Mouse (Mus musculus) heart, adult 2 months (tissue): ENCODE results near the gene Pdcd2l. TPM values are rescaled to one million over a fixed set of nuclear protein-coding genes. Genes with fewer than 3 reads are reported as not detected.
A peak's percentile ranks its signal among the peaks of the same experiment; 100 is the strongest.

Source experiments
- DNase-seq, 2 experiments: peaks; one replicate each; pipeline ENCODE4 v3.0.0; 2021
- H3K27ac ChIP-seq: fragments of 200-600 bp; 2 replicates; pipeline ENCODE4 v1.8.1; 2022
- H3K27me3 ChIP-seq: fragments of 200-500 bp; 2 replicates; pipeline ENCODE4 v1.6.1; 2012; ENCODE audit warnings: mild to moderate bottlenecking, low read length, inconsistent platforms, mixed read lengths; ENCODE audit not compliant: control insufficient read depth, insufficient read depth
- H3K36me3 ChIP-seq: fragments of 200-500 bp; 2 replicates; pipeline ENCODE4 v1.6.1; 2012; ENCODE audit warnings: low read length, inconsistent platforms; ENCODE audit not compliant: control insufficient read depth, insufficient read depth
- H3K4me1 ChIP-seq: fragments of 200-500 bp; 2 replicates; pipeline ENCODE4 v1.6.1; 2011; ENCODE audit warnings: low read length; ENCODE audit not compliant: control insufficient read depth, insufficient read depth
- H3K4me3 ChIP-seq: fragments of 200-600 bp; 2 replicates; pipeline ENCODE4 v1.8.1; 2022
- H3K79me2 ChIP-seq: fragments of 200-500 bp; replicated peaks from 2 replicates; pipeline ENCODE4 v1.6.1; 2012; ENCODE audit warnings: mild to moderate bottlenecking, inconsistent platforms, low read length, moderate library complexity, mixed read lengths; ENCODE audit not compliant: control insufficient read depth, insufficient read depth
- H3K9ac ChIP-seq: fragments of 200-500 bp; 2 replicates; pipeline ENCODE4 v1.6.1; 2012; ENCODE audit warnings: low read depth, mild to moderate bottlenecking, control low read depth, inconsistent platforms, low read length, mixed read lengths
- CTCF ChIP-seq: fragments of 200-600 bp; IDR thresholded peaks from 2 replicates; pipeline ENCODE4 v1.8.1; 2022; ENCODE audit warnings: antibody characterized with exemption, mild to moderate bottlenecking, moderate library complexity
- EP300 ChIP-seq: fragments of 200-500 bp; IDR thresholded peaks from 2 replicates; pipeline ENCODE4 v1.6.1; 2011; ENCODE audit warnings: low read depth, low read length, control low read depth; ENCODE audit not compliant: insufficient read depth
- POLR2A ChIP-seq: fragments of 200-500 bp; IDR thresholded peaks from 2 replicates; pipeline ENCODE4 v1.6.1; 2011; ENCODE audit warnings: mild to moderate bottlenecking, low read depth, low read length, control low read depth; ENCODE audit not compliant: insufficient read depth
- WGBS: fragments of 180-500 bp; shearing (Covaris S2); methylation state at CpG from one replicate; pipeline ENCODE4 v1.1.7; 2018; 5-methylcytosine and 5-hydroxymethylcytosine counted together
- intact Hi-C: fragments of 180-260 bp; cut with DNase I; formaldehyde crosslinking; loops from one replicate; pipeline ENCODE4 v1.15.1; 2025
- long read RNA-seq: library from polyadenylated mRNA; stranded (forward); transcript quantifications from one replicate; pipeline ENCODE4 v2.0.0, GENCODE M21; 2021
- polyA plus RNA-seq: library from polyadenylated mRNA; depleted of rRNA; stranded (reverse); fragments of >200 nt; gene quantifications from 2 replicates; pipeline ENCODE4 v1.2.3, GENCODE M21; 2012; rRNA removed
- total RNA-seq, 2 experiments: library from RNA; stranded (reverse); gene quantifications; 2 replicates each; pipeline ENCODE4 v1.2.3; 2021

Pdcd2l gene
- total RNA-seq (10 to 100 TPM; 14.8 to 20.6 TPM), polyA plus RNA-seq (18.8 and 30.0 TPM in 2 replicates)
- long read RNA-seq, transcript Pdcd2l-201 (7 exons, 1,295 nt), result major isoform, 20 of 43 reads
- long read RNA-seq, partial matches to known transcripts, result 20 of 43 reads
- long read RNA-seq, other reads (novel, unspliced or antisense), result 3 of 43 reads

- Histone ChIP-seq H3K36me3 (no peaks in the 10 kb centered on the region; the same call in 1 of the 2 replicates), H3K27me3 (no peaks in the 10 kb centered on the region), H3K4me1 (no peaks in the 10 kb centered on the region), H3K27ac (peak within 1 kb of the TSS; percentile 81), H3K9ac (peak within 1 kb of the TSS; percentile 97), H3K79me2 (peaks cover 3% of the 10 kb centered on the region; the same call in 1 of the 2 replicates), H3K4me3 (peak within 1 kb of the TSS; percentile 93)
- peak; percentile 91 to 96 for DNase-seq
- WGBS, result under 1% methylated on average over 70 of the region's 70 CpGs
- intact Hi-C loops, result loop anchor here (2.0 kb wide), 2 partner anchors 28 to 34 kb away; partner anchors contain the start of genes Gpi1 and Uba2
- 0 out of 2 replicates have a peak, but pooled peaks have one; percentile 46 for TF ChIP-seq EP300
- TF ChIP-seq POLR2A, result peak; percentile 72; the same call in 1 of the 2 replicates
- no peak for TF ChIP-seq CTCF
Measured at GRCm38 (mm10) chr7:34196132-34197128, at the start of gene Pdcd2l. Gene Pdcd2l, minus strand, starts transcription at chr7:34196661.

DNA sequence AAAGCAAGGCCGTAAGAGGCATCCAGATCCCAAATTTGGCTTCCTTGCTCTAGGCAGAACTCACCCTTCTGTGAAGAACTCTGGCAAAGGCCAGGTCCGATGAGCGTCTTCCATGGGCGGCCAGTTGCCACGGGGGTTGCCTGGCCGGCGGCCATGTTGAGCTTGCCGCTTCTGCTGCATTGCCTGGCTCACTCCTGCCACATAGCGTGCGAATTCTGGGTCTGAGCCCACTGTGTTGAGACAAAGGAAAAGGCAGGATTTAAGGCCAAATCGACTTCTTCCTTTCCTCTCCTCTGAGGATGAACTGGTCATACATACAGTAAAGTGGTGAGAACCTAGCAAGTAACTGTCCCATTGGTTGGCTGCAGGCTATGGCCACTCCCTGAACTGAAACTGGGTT, 45.7 kb upstream of the Pdcd2l start:
- Histone ChIP-seq H3K79me2 (no peaks in the 10 kb centered on the region), H3K9ac (no peak overlapping the region), H3K27ac (no peak overlapping the region), H3K36me3 (peaks cover 2% of the 10 kb centered on the region), H3K4me1 (no peaks in the 10 kb centered on the region), H3K27me3 (no peaks in the 10 kb centered on the region), H3K4me3 (no peak overlapping the region)
- WGBS, result 87% methylated on average over 11 of the region's 11 CpGs
- no peak for TF ChIP-seq EP300
- no peak for TF ChIP-seq POLR2A
- TF ChIP-seq CTCF, result no peak
- no peak for DNase-seq
- intact Hi-C loops, result no loop called here

DNA sequence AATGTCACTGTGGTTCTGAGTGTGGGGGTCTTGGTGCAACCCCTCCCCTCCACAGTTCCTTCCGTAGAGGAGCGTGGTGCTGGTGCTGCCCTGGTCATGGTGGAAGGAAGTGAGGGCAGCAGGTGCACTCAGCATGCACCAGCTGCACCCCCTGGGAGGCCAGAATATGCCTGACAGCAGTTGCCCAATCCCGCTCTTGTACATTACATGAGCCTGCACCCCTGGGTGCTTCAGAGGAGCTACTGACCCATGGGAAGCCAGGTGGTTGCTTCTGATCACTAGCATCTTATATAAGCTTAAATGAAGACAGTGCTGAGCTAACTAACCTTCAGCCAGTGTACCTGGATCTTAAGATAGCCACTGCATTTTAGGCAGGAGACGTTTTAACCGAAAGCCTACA, 41.6 kb upstream of the Pdcd2l start:
- no peak for TF ChIP-seq CTCF
- no peak for TF ChIP-seq EP300
- no peak for TF ChIP-seq POLR2A
- no peaks in the 10 kb centered on the region for H3K79me2 ChIP-seq
- WGBS, result 88% methylated on average over 5 of the region's 5 CpGs
- no peaks in the 10 kb centered on the region for H3K36me3 ChIP-seq
- H3K27me3 ChIP-seq, result no peaks in the 10 kb centered on the region
- intact Hi-C loops, result no loop called here
- no peak for DNase-seq
- no peak overlapping the region for H3K27ac ChIP-seq
- H3K9ac ChIP-seq, result no peak overlapping the region
- H3K4me1 ChIP-seq, result peaks cover 4% of the 10 kb centered on the region
- H3K4me3 ChIP-seq, result no peak overlapping the region

DNA sequence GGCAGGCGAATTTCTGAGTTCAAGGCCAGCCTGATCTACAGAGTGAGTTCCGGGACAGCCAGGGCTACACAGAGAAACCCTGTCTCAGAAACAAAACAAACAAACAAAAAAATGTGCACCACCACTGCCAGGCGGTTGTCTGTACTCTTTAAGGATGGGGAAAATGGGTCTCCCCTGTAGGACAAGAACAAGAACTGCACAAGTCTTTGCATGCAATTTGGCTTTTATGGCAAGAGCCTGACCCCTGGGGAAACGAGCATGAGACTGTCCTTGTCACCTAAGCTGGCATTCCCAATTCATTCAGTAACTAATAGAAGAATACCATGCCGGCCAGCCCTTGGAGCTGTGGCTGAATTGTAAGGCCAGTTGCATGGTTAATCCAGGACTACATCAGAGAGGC, 39.1 kb upstream of the Pdcd2l start:
- Histone ChIP-seq H3K4me1 (peaks cover 5% of the 10 kb centered on the region), H3K36me3 (no peaks in the 10 kb centered on the region), H3K27ac (no peak overlapping the region), H3K9ac (no peak overlapping the region), H3K27me3 (no peaks in the 10 kb centered on the region), H3K4me3 (no peak overlapping the region), H3K79me2 (no peaks in the 10 kb centered on the region)
- DNase-seq, result no peak
- 85% methylated on average over 5 of the region's 5 CpGs for WGBS
- intact Hi-C loops, result no loop called here
- no peak for TF ChIP-seq EP300
- TF ChIP-seq POLR2A, result no peak
- no peak for TF ChIP-seq CTCF

DNA sequence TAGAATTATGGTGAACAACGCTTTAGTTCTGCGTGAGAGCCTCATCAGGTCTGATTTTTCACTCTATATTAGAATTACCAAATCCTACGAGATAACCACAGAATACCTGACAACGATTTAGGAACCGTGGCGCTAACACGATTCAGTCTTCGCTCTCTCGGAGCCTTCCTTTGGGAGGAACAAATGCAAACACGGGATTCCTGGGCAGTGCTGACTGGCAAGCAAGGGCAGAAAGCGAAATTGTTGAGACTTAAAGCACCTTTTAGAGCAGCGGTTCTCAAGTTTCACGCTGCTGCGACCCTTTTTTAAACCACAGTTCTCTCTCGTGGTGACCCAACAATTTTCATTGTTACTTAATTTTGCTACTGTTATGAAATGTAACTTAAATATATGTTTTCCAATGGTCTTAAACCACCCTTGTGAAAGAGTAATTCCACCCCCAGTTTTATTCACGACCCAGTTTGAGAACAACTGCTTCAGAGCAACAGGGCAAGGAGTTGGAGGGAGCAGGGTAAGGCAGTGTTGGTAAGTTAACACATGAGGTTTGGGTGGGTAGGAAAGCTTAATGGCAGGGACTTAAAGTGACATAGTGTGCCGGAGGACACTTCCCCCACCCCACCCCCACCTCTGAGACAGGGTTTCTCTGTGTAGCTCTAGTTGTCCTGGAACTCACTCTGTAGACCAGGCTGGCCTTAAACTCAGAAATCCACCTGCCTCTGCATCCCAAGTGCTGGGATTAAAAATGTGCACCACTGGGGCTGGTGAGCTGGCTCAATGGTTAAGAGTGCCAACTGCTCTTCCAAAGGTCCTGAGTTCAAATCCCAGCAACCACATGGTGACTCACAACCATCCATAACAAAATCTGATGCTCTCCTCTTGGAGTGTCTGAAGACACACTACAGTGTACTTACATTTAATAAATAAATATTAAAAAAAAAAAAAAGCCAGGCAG, 38.4 kb upstream of the Pdcd2l start:
- 2% methylated on average over 17 of the region's 17 CpGs for WGBS
- H3K4me3 ChIP-seq, result peak overlapping the region; percentile 73
- no peaks in the 10 kb centered on the region for H3K79me2 ChIP-seq
- peaks cover 5% of the 10 kb centered on the region for H3K4me1 ChIP-seq
- H3K27ac ChIP-seq, result peak overlapping the region; percentile 99
- TF ChIP-seq POLR2A (no peak), EP300 (no peak), CTCF (no peak)
- H3K27me3 ChIP-seq, result no peaks in the 10 kb centered on the region
- no peak for DNase-seq
- intact Hi-C loops, result no loop called here
- H3K36me3 ChIP-seq, result no peaks in the 10 kb centered on the region
- H3K9ac ChIP-seq, result no peak overlapping the region; the same call in 1 of the 2 replicates
